Mouse (Mus musculus) lung, postnatal 0 days (tissue): Measurements from ENCODE around the gene B230219D22Rik. TPM values are rescaled to one million over a fixed set of nuclear protein-coding genes. Genes with fewer than 3 reads are reported as not detected.

ENCODE experiments used
- ATAC-seq: fragments of 200-750 bp; cut with Nextera tagmentation; 2 replicates; pipeline ENCODE4 v1.8.0; 2017; ENCODE audit warnings: moderate library complexity
- DNase-seq: peaks from one replicate; pipeline ENCODE4 v3.0.0-alpha.2; 2016; ENCODE audit warnings: low spot score
- H3K27ac ChIP-seq: fragments of 300-500 bp; sonication (generic); 2 replicates; pipeline ENCODE4 v1.5.1; 2014; ENCODE audit warnings: antibody characterized with exemption, mild to moderate bottlenecking, low read length, mixed read lengths
- H3K27me3 ChIP-seq: fragments of 300-500 bp; sonication (generic); replicated peaks from 2 replicates; pipeline ENCODE4 v1.6.1; 2014; ENCODE audit warnings: low read length, mixed read lengths; ENCODE audit not compliant: insufficient read depth
- H3K36me3 ChIP-seq: fragments of 300-500 bp; sonication (generic); 2 replicates; pipeline ENCODE4 v1.6.1; 2014; ENCODE audit warnings: low read length, mixed read lengths; ENCODE audit not compliant: insufficient read depth
- H3K4me1 ChIP-seq: fragments of 300-500 bp; sonication (generic); 2 replicates; pipeline ENCODE4 v1.6.1; 2014; ENCODE audit warnings: antibody characterized with exemption, low read depth, low read length, mixed read lengths; ENCODE audit not compliant: insufficient read depth
- H3K4me2 ChIP-seq: fragments of 300-500 bp; sonication (generic); replicated peaks from 2 replicates; pipeline ENCODE4 v1.6.1; 2014; ENCODE audit warnings: low read depth, mild to moderate bottlenecking, low read length, moderate library complexity, mixed read lengths
- H3K4me3 ChIP-seq: fragments of 300-500 bp; sonication (generic); 2 replicates; pipeline ENCODE4 v1.5.1; 2014; ENCODE audit warnings: low read depth, low read length
- H3K9ac ChIP-seq: fragments of 300-500 bp; sonication (generic); replicated peaks from 2 replicates; pipeline ENCODE4 v1.6.1; 2014; ENCODE audit warnings: low read depth, mild to moderate bottlenecking
- H3K9me3 ChIP-seq: fragments of 300-500 bp; sonication (generic); 2 replicates; pipeline ENCODE4 v1.6.1; 2016; ENCODE audit warnings: low read length, mixed read lengths
- CTCF ChIP-seq: IDR thresholded peaks from 2 replicates; pipeline ENCODE4 v1.5.1; 2016; ENCODE audit warnings: antibody characterized with exemption, mild to moderate bottlenecking
- EP300 ChIP-seq: IDR thresholded peaks from 2 replicates; pipeline ENCODE4 v1.6.1; 2016; ENCODE audit warnings: antibody characterized with exemption, mild to moderate bottlenecking, control low read depth
- WGBS: fragments of 180-500 bp; shearing (Covaris S2); extraction: QIAGEN DNeasy Blood & Tissue Kit; methylation state at CpG from one replicate; pipeline ENCODE4 v1.1.7; 2014; 5-methylcytosine and 5-hydroxymethylcytosine counted together
- polyA plus RNA-seq: library from polyadenylated mRNA; unstranded; fragments of >200 nt; fragmentation: Nextera tagmentation; extraction: Ambion mirVana; gene quantifications from 2 replicates; pipeline ENCODE4 v1.2.1, GENCODE M21; 2015

The B230219D22Rik gene
- polyA plus RNA-seq, 1 experiment from 2014 or later, result 33.9 TPM

GRCm38 (mm10) chr13:55730716-55731115 is 37.8 kb downstream of the B230219D22Rik start:
- H3K9me3 ChIP-seq, result no peaks in the 10 kb centered on the region
- no peaks in the 10 kb centered on the region for H3K4me1 ChIP-seq
- no peaks in the 10 kb centered on the region for H3K27me3 ChIP-seq
- no peak overlapping the region for H3K27ac ChIP-seq
- no peak overlapping the region for H3K4me2 ChIP-seq
- no peak overlapping the region for H3K9ac ChIP-seq
- H3K4me3 ChIP-seq, result no peak overlapping the region
- no peak for ATAC-seq
- no peak for DNase-seq
- no peak for TF ChIP-seq EP300
- TF ChIP-seq CTCF, result no peak
- H3K36me3 ChIP-seq, result no peaks in the 10 kb centered on the region
- 91% methylated on average over 7 of the region's 7 CpGs for WGBS

DNA sequence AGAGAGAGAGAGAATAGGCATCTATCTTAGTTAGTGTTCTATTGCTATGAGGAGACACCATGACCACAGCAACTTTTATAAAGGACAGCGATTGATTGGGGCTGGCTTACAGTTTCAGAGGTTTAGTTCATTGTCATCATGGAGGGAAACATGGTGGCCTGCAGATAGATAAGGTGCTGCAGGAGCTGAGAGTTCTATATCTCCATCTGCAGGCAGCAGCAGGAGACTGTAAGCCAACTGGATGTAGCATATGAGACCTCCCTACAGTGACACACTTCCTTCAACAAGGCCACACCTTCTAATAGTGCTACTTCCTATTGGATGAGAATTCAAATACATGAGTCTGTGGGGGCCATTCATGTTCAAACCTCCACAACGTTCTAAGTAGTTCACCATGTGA is 39.2 kb downstream of the B230219D22Rik start:
- no peak for ATAC-seq
- TF ChIP-seq EP300, result no peak
- peak; percentile 14; the same call in 1 of the 2 replicates for TF ChIP-seq CTCF
- Histone ChIP-seq H3K27ac (no peak overlapping the region), H3K36me3 (no peaks in the 10 kb centered on the region), H3K4me3 (no peak overlapping the region), H3K9ac (no peak overlapping the region), H3K4me2 (no peak overlapping the region), H3K9me3 (no peaks in the 10 kb centered on the region), H3K4me1 (no peaks in the 10 kb centered on the region), H3K27me3 (no peaks in the 10 kb centered on the region)
- 77% methylated on average over 2 of the region's 2 CpGs for WGBS
- DNase-seq, result no peak

- H3K4me3 ChIP-seq, result no peak overlapping the region
- no peaks in the 10 kb centered on the region for H3K27me3 ChIP-seq
- DNase-seq (peak; percentile 71), ATAC-seq (peak; percentile 87)
- H3K4me1 ChIP-seq, result no peaks in the 10 kb centered on the region
- no peak overlapping the region for H3K27ac ChIP-seq
- TF ChIP-seq EP300 (no peak), CTCF (no peak)
- H3K9ac ChIP-seq, result no peak overlapping the region
- H3K36me3 ChIP-seq, result no peaks in the 10 kb centered on the region
- 65% methylated on average over 22 of the region's 22 CpGs for WGBS
- H3K4me2 ChIP-seq, result no peak overlapping the region
- H3K9me3 ChIP-seq, result no peaks in the 10 kb centered on the region
These were observed 40.9 kb downstream of the B230219D22Rik start for GRCm38 (mm10) chr13:55733628-55734502.

- 85% methylated on average over 8 of the region's 8 CpGs for WGBS
These were observed 45.0 kb downstream of the B230219D22Rik start for GRCm38 (mm10) chr13:55737885-55738284.

GRCm38 (mm10) chr13:55742306-55742705 is 49.4 kb downstream of the B230219D22Rik start:
- Histone ChIP-seq H3K9ac (no peak overlapping the region), H3K9me3 (no peaks in the 10 kb centered on the region), H3K27me3 (no peaks in the 10 kb centered on the region), H3K36me3 (no peaks in the 10 kb centered on the region), H3K27ac (no peak overlapping the region), H3K4me3 (no peak overlapping the region), H3K4me1 (no peaks in the 10 kb centered on the region), H3K4me2 (no peak overlapping the region)
- DNase-seq (no peak), ATAC-seq (no peak)
- 69% methylated on average over 8 of the region's 8 CpGs for WGBS
- TF ChIP-seq EP300 (no peak), CTCF (no peak)

More at GRCm38 (mm10) chr13:55737885-55738284, 45.0 kb downstream of the B230219D22Rik start:
- ATAC-seq (no peak), DNase-seq (no peak)
- Histone ChIP-seq H3K4me2 (no peak overlapping the region), H3K4me1 (no peaks in the 10 kb centered on the region), H3K36me3 (no peaks in the 10 kb centered on the region), H3K27ac (no peak overlapping the region), H3K4me3 (no peak overlapping the region), H3K9ac (no peak overlapping the region), H3K9me3 (no peaks in the 10 kb centered on the region), H3K27me3 (no peaks in the 10 kb centered on the region)
- TF ChIP-seq CTCF (no peak), EP300 (no peak)

Other genes starting within 250 kb of the B230219D22Rik start
- gene Grk6, start 248.1 kb upstream of the B230219D22Rik start, polyA plus RNA-seq, result 20.4 and 20.5 TPM in 2 replicates
- gene Prr7, start 228.9 kb upstream of the B230219D22Rik start, polyA plus RNA-seq, result 0.17 and 0.45 TPM in 2 replicates
- 43.0 and 50.6 TPM in 2 replicates for gene Dbn1, start 205.0 kb upstream of the B230219D22Rik start, polyA plus RNA-seq
- gene Pdlim7, start 179.4 kb upstream of the B230219D22Rik start, polyA plus RNA-seq, result 109 and 111 TPM in 2 replicates
- gene Dok3, start 163.8 kb upstream of the B230219D22Rik start, polyA plus RNA-seq, result 8.1 and 9.1 TPM in 2 replicates
- gene Ddx41, start 156.5 kb upstream of the B230219D22Rik start, polyA plus RNA-seq, result 35.3 and 36.8 TPM in 2 replicates
- 23.1 and 27.4 TPM in 2 replicates for gene Fam193b, start 122.0 kb upstream of the B230219D22Rik start, polyA plus RNA-seq
- 112 and 113 TPM in 2 replicates for gene Tmed9, start 119.4 kb upstream of the B230219D22Rik start, polyA plus RNA-seq
- 20.6 and 22.1 TPM in 2 replicates for gene B4galt7, start 93.2 kb upstream of the B230219D22Rik start, polyA plus RNA-seq
- 47.4 and 50.4 TPM in 2 replicates for gene Caml, start 70.1 kb upstream of the B230219D22Rik start, polyA plus RNA-seq
- gene Ddx46, start 58.1 kb upstream of the B230219D22Rik start, polyA plus RNA-seq, result 18.1 and 18.2 TPM in 2 replicates
- gene Txndc15, start 21.5 kb downstream of the B230219D22Rik start, polyA plus RNA-seq, result 82.3 and 85.7 TPM in 2 replicates
- gene Pcbd2, start 34.2 kb downstream of the B230219D22Rik start, polyA plus RNA-seq, result 48.3 and 58.2 TPM in 2 replicates
- gene Catsper3, start 91.4 kb downstream of the B230219D22Rik start, polyA plus RNA-seq, result 0.18 TPM in 1 of 2 replicates, not detected in the other
- gene Pitx1, start 143.1 kb downstream of the B230219D22Rik start, polyA plus RNA-seq, result not detected in 2 replicates